Mouse (Mus musculus) embryo, embryonic 9.5 days (tissue): ENCODE results near the gene Ebi3.
A peak's percentile ranks its signal among the peaks of the same experiment; 100 is the strongest.
"Not testable (repeated sequence)": the region's sequence is repeated elsewhere in the genome, so short reads cannot be mapped to it uniquely, and the experiment has no call there.

Experiments used
- DNase-seq: peaks from one replicate; pipeline ENCODE4 v3.0.0-alpha.2; 2017; ENCODE audit errors: extremely low spot score

The Ebi3 gene

GRCm38 (mm10) chr17:55952447-55953027 is at the start of gene Ebi3:
Ebi3 (plus strand) TSS chr17:55952640.
- no peak for DNase-seq

- no peak for DNase-seq
Observed at GRCm38 (mm10) chr17:55903087-55903486, 49.4 kb upstream of the Ebi3 start.

GRCm38 (mm10) chr17:55903687-55904086 is 48.8 kb upstream of the Ebi3 start:
- no peak for DNase-seq

- DNase-seq = no peak
Observed at GRCm38 (mm10) chr17:55904131-55904530, 48.3 kb upstream of the Ebi3 start.

GRCm38 (mm10) chr17:55906669-55907068 is 45.8 kb upstream of the Ebi3 start:
- no peak for DNase-seq

- peak; percentile 83 for DNase-seq
Observed at GRCm38 (mm10) chr17:55931553-55932502, 20.6 kb upstream of the Ebi3 start.

- DNase-seq = no peak
Observed at GRCm38 (mm10) chr17:55932635-55933034, 19.8 kb upstream of the Ebi3 start.

GRCm38 (mm10) chr17:55933191-55933590 is 19.2 kb upstream of the Ebi3 start:
- no peak for DNase-seq

GRCm38 (mm10) chr17:55944387-55944865 is 8.0 kb upstream of the Ebi3 start:
- DNase-seq = not testable (repeated sequence)

GRCm38 (mm10) chr17:55944866-55945682 is 7.4 kb upstream of the Ebi3 start:
- peak; percentile 72 for DNase-seq

- DNase-seq = no peak
Observed at GRCm38 (mm10) chr17:55945696-55946095, 6.7 kb upstream of the Ebi3 start.

- DNase-seq = no peak
Observed at GRCm38 (mm10) chr17:55948647-55949046, 3.8 kb upstream of the Ebi3 start.

GRCm38 (mm10) chr17:55949400-55949799 is 3.0 kb upstream of the Ebi3 start, which contains the start of gene Zfp119b:
Zfp119b (minus strand) TSS chr17:55949500.
- DNase-seq = no peak

GRCm38 (mm10) chr17:55950601-55951000 is 1.8 kb upstream of the Ebi3 start:
- DNase-seq = no peak

- no peak for DNase-seq
Observed at GRCm38 (mm10) chr17:55952041-55952440, 399 bp upstream of the Ebi3 start.

GRCm38 (mm10) chr17:55953751-55954150 is 1.3 kb downstream of the Ebi3 start:
- no peak for DNase-seq

GRCm38 (mm10) chr17:55954229-55954628 is 1.8 kb downstream of the Ebi3 start:
- no peak for DNase-seq

GRCm38 (mm10) chr17:55956129-55956528 is 3.7 kb downstream of the Ebi3 start:
- peak; percentile 81 for DNase-seq

- DNase-seq = no peak
Observed at GRCm38 (mm10) chr17:55956591-55956990, 4.2 kb downstream of the Ebi3 start.

- peak; percentile 69 for DNase-seq
Observed at GRCm38 (mm10) chr17:55957168-55957567, 4.7 kb downstream of the Ebi3 start.

- no peak for DNase-seq
Observed at GRCm38 (mm10) chr17:55957726-55958583, 5.5 kb downstream of the Ebi3 start.
